In genomic region chr19:16045261-16045660, GRCm38 (mm10) we compare ENCODE assay signal across 19 mouse cellular contexts.
"Had no signal": no experiment of that assay in that cellular context is flagged by ENCODE, and none has a peak within 500 bp of the region (broad histone marks: within the 10 kb centered on the region; RNA-seq: fewer than 3 reads in every experiment).

No protein-coding gene starts in this region.

- H3K27ac ChIP-seq: heart, adult 2 months; hindbrain, embryonic 10.5 days; hindbrain, embryonic 12.5 days; hindbrain, embryonic 14.5 days; intestine, embryonic 15.5 days; layer of hippocampus, adult 2 months; left cerebral cortex, adult 2 months; limb, embryonic 13.5 days; limb, embryonic 15.5 days; liver, embryonic 12.5 days had no signal

- DNase-seq: gastrocnemius, postnatal 10 days; gastrocnemius, postnatal 25 days; heart, adult 2 months; heart, postnatal 10 days; heart, postnatal 4 days; kidney, adult 18-20 months; kidney, adult 8-10 months; kidney, postnatal 10 days; kidney, postnatal 25 days; kidney, postnatal 4 days had no signal

- H3K36me3 ChIP-seq: hindbrain, embryonic 10.5 days; hindbrain, embryonic 12.5 days; intestine, embryonic 15.5 days; limb, embryonic 13.5 days; limb, embryonic 15.5 days; liver, embryonic 12.5 days had no signal

- H3K4me3 ChIP-seq: heart, adult 2 months; hindbrain, embryonic 10.5 days; hindbrain, embryonic 12.5 days; intestine, embryonic 15.5 days; layer of hippocampus, adult 2 months; left cerebral cortex, adult 2 months; limb, embryonic 13.5 days; limb, embryonic 15.5 days; liver, embryonic 12.5 days had no signal
